Mouse (Mus musculus) liver, embryonic 14.5 days (tissue): ENCODE results near the gene Pak6. TPM values are rescaled to one million over a fixed set of nuclear protein-coding genes. Genes with fewer than 3 reads are reported as not detected.

Source experiments
- ATAC-seq: fragments of 200-750 bp; cut with Nextera tagmentation; 2 replicates; pipeline ENCODE4 v1.8.0; 2017; ENCODE audit warnings: moderate number of reproducible peaks, mild to moderate bottlenecking, moderate library complexity; ENCODE audit not compliant: insufficient read depth
- DNase-seq, 3 experiments: peaks; one replicate each; pipeline ENCODE4 v3.0.0-alpha.2; 2012 to 2013; ENCODE audit warnings: low read depth in 3 of 3, low spot score in 3 of 3
- H3K27ac ChIP-seq: fragments of 300-500 bp; sonication (generic); 2 replicates; pipeline ENCODE4 v1.5.1; 2014; ENCODE audit warnings: moderate library complexity, mild to moderate bottlenecking, control low read depth, inconsistent platforms
- H3K27me3 ChIP-seq: fragments of 300-500 bp; sonication (generic); 2 replicates; pipeline ENCODE4 v1.6.1; 2014; ENCODE audit warnings: mild to moderate bottlenecking, low read length, moderate library complexity; ENCODE audit not compliant: control insufficient read depth, insufficient read depth
- H3K36me3 ChIP-seq: fragments of 300-500 bp; sonication (generic); replicated peaks from 2 replicates; pipeline ENCODE4 v1.6.1; 2014; ENCODE audit warnings: low read depth; ENCODE audit not compliant: control insufficient read depth, insufficient read depth
- H3K4me1 ChIP-seq, 2 experiments: fragments of 200-500 bp in 1 of 2; fragments of 300-500 bp in 1 of 2; sonication (generic) in 1 of 2; replicated peaks; 2 replicates each; pipeline ENCODE4 v1.6.1; 2012 to 2014; ENCODE audit warnings: antibody characterized with exemption in 1 of 2, inconsistent platforms in 1 of 2, low read length in 1 of 2; ENCODE audit not compliant: control insufficient read depth in 2 of 2, insufficient read depth in 2 of 2
- H3K4me2 ChIP-seq: fragments of 300-500 bp; sonication (generic); 2 replicates; pipeline ENCODE4 v1.6.1; 2014; ENCODE audit warnings: low read depth, mild to moderate bottlenecking, control low read depth, moderate library complexity
- H3K4me3 ChIP-seq, 2 experiments: fragments of 200-500 bp in 1 of 2; fragments of 300-500 bp in 1 of 2; sonication (generic) in 1 of 2; 2 replicates each; pipeline ENCODE4 v1.5.1; 2012 to 2014; ENCODE audit warnings: low read depth in 2 of 2, low read length in 2 of 2, mild to moderate bottlenecking in 2 of 2, control low read depth in 1 of 2, inconsistent platforms in 1 of 2, moderate library complexity in 1 of 2; ENCODE audit not compliant: insufficient read depth in 1 of 2
- H3K9ac ChIP-seq: fragments of 300-500 bp; sonication (generic); replicated peaks from 2 replicates; pipeline ENCODE4 v1.6.1; 2014; ENCODE audit warnings: mild to moderate bottlenecking, control low read depth, moderate library complexity
- H3K9me3 ChIP-seq: fragments of 300-500 bp; sonication (generic); 2 replicates; pipeline ENCODE4 v1.6.1; 2016; ENCODE audit warnings: low read length, mixed read lengths; ENCODE audit not compliant: control insufficient read depth
- CTCF ChIP-seq: IDR thresholded peaks from 2 replicates; pipeline ENCODE4 v1.5.1; 2016; ENCODE audit warnings: antibody characterized with exemption, low read depth, control low read depth
- EP300 ChIP-seq: IDR thresholded peaks from 2 replicates; pipeline ENCODE4 v1.6.1; 2016; ENCODE audit warnings: antibody characterized with exemption, low read depth
- WGBS: fragments of 180-500 bp; shearing (Covaris S2); extraction: QIAGEN DNeasy Blood & Tissue Kit; methylation state at CpG from one replicate; pipeline ENCODE4 v1.1.7; 2014; ENCODE audit not compliant: insufficient replicate concordance; 5-methylcytosine and 5-hydroxymethylcytosine counted together
- polyA plus RNA-seq, 2 experiments: library from polyadenylated mRNA; depleted of rRNA in 1 of 2; stranded (reverse) in 1 of 2; unstranded in 1 of 2; fragments of >200 nt; fragmentation: Nextera tagmentation in 1 of 2; extraction: Ambion mirVana in 1 of 2; gene quantifications; 2 replicates each; pipeline versions ENCODE4 v1.2.1 to v1.2.3; 2012 to 2014

The Pak6 gene
- polyA plus RNA-seq, 2 experiments = 0.17 to 0.48 TPM

- H3K4me3 ChIP-seq = no peak overlapping the region
- H3K4me1 ChIP-seq = no peaks in the 10 kb centered on the region
- no peaks in the 10 kb centered on the region for H3K9me3 ChIP-seq
- no peak overlapping the region for H3K4me2 ChIP-seq
- TF ChIP-seq CTCF = no peak
- TF ChIP-seq EP300 = no peak
- no peaks in the 10 kb centered on the region for H3K27me3 ChIP-seq
- DNase-seq (no peak), ATAC-seq (no peak)
- H3K9ac ChIP-seq = no peak overlapping the region
- 77% methylated on average over 5 of the region's 5 CpGs for WGBS
- H3K36me3 ChIP-seq = peaks cover 95% of the 10 kb centered on the region
- H3K27ac ChIP-seq = no peak overlapping the region
Measured at GRCm38 (mm10) chr2:118633441-118633840, 29.7 kb upstream of the Pak6 start.

DNA sequence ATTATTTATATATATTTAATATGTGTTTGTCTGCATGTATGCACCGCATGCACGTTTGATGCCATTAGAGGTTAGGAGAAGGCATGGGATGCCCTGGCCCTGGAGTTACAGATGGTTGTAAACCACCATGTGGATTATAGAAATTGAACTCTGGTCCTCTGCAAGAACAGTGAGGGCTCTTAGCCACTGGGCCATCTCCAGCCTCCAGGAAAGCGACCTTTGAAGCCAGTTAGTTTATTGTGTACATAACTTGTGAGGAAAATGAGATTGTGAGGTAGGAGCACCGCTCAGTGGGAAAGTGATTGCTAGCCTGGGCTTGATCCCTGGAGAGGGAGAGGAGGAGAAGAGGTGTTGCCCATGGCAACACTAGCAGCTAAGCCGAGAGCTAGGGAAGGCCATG is 25.8 kb upstream of the Pak6 start:
- DNase-seq (no peak), ATAC-seq (no peak)
- no peaks in the 10 kb centered on the region for H3K27me3 ChIP-seq
- H3K4me1 ChIP-seq = no peaks in the 10 kb centered on the region
- WGBS = 80% methylated on average over 5 of the region's 5 CpGs
- no peak for TF ChIP-seq EP300
- TF ChIP-seq CTCF = no peak
- H3K36me3 ChIP-seq = peaks cover 96% of the 10 kb centered on the region
- H3K4me2 ChIP-seq = no peak overlapping the region
- H3K9me3 ChIP-seq = no peaks in the 10 kb centered on the region
- no peak overlapping the region for H3K27ac ChIP-seq
- no peak overlapping the region for H3K9ac ChIP-seq
- H3K4me3 ChIP-seq = no peak overlapping the region

GRCm38 (mm10) chr2:118637888-118638526 is 25.1 kb upstream of the Pak6 start:
- DNase-seq (peak; percentile 41 to 61 (median 52)), ATAC-seq (peak; percentile 47)
- Histone ChIP-seq H3K27me3 (no peaks in the 10 kb centered on the region), H3K27ac (no peak overlapping the region), H3K9me3 (no peaks in the 10 kb centered on the region), H3K4me1 (no peaks in the 10 kb centered on the region), H3K9ac (no peak overlapping the region), H3K36me3 (peaks cover 96% of the 10 kb centered on the region), H3K4me2 (no peak overlapping the region), H3K4me3 (no peak overlapping the region)
- TF ChIP-seq CTCF (peak; percentile 89), EP300 (no peak)
- WGBS = 36% methylated on average over 8 of the region's 8 CpGs

GRCm38 (mm10) chr2:118638686-118639085 is 24.4 kb upstream of the Pak6 start:
- no peak overlapping the region for H3K4me2 ChIP-seq
- H3K4me3 ChIP-seq = no peak overlapping the region
- H3K36me3 ChIP-seq = peaks cover 96% of the 10 kb centered on the region
- H3K4me1 ChIP-seq = no peaks in the 10 kb centered on the region
- no peak for DNase-seq
- 80% methylated on average over 8 of the region's 8 CpGs for WGBS
- TF ChIP-seq EP300 (no peak), CTCF (no peak)
- ATAC-seq = no peak
- no peaks in the 10 kb centered on the region for H3K27me3 ChIP-seq
- H3K9me3 ChIP-seq = no peaks in the 10 kb centered on the region
- H3K9ac ChIP-seq = no peak overlapping the region
- no peak overlapping the region for H3K27ac ChIP-seq

GRCm38 (mm10) chr2:118641147-118641546 is 22.0 kb upstream of the Pak6 start:
- H3K4me1 ChIP-seq = no peaks in the 10 kb centered on the region
- peaks cover 78% of the 10 kb centered on the region for H3K36me3 ChIP-seq
- H3K9me3 ChIP-seq = no peaks in the 10 kb centered on the region
- TF ChIP-seq CTCF = no peak
- no peak for TF ChIP-seq EP300
- no peak overlapping the region for H3K4me3 ChIP-seq
- DNase-seq (no peak), ATAC-seq (no peak)
- H3K27ac ChIP-seq = no peak overlapping the region
- H3K4me2 ChIP-seq = no peak overlapping the region
- WGBS = 74% methylated on average over 2 of the region's 2 CpGs
- no peak overlapping the region for H3K9ac ChIP-seq
- H3K27me3 ChIP-seq = no peaks in the 10 kb centered on the region
